Mouse (Mus musculus): ENCODE data around the gene Tmem28. TPM values are rescaled to one million over a fixed set of nuclear protein-coding genes. Genes with fewer than 3 reads are reported as not detected.

Tmem28 gene
- polyA plus RNA-seq, 1 experiment from 2014 or later, result 0.36 TPM

DNA sequence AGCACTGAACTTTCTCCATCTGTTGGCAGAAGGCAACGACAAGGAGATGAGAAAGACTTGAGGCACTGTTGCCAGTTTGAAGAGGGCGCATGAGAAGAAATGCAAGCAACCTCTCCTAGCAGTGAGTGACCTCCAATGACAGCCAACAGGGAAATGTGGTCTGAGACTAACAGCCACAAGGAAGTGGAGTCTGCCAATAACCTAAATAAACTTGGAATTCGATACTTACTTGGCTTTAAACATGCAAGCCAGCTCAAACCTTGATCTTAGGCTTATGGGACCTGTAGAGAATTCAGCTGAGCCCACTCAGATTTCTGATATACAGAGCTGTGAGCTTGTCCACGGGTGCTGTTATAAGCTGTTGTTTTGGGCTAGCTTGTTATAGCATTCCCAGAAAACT lies 51.4 kb downstream of the Tmem28 start:
- Histone ChIP-seq H3K4me2 (replicated peaks; ENCODE audit: low read depth, low read length) (no peak overlapping the region), H3K27ac (ENCODE audit: low read length) (no peak overlapping the region), H3K36me3 (ENCODE audit: control insufficient read depth, insufficient read depth, low read length) (no peaks in the 10 kb centered on the region), H3K4me1 (ENCODE audit: control insufficient read depth, insufficient read depth, low read length) (no peaks in the 10 kb centered on the region), H3K9me3 (ENCODE audit: control insufficient read depth, low read depth, low read length) (no peaks in the 10 kb centered on the region), H3K4me3 (ENCODE audit: low read depth, low read length) (no peak overlapping the region), H3K9ac (replicated peaks; ENCODE audit: low read depth, low read length) (no peak overlapping the region), H3K27me3 (ENCODE audit: control insufficient read depth, insufficient read depth, low read length) (no peaks in the 10 kb centered on the region)
- 61% methylated on average over 4 of the region's 4 CpGs for WGBS
- no peak for ATAC-seq (ENCODE audit: insufficient number of reproducible peaks, insufficient read depth, low FRiP score, low read depth)

DNA sequence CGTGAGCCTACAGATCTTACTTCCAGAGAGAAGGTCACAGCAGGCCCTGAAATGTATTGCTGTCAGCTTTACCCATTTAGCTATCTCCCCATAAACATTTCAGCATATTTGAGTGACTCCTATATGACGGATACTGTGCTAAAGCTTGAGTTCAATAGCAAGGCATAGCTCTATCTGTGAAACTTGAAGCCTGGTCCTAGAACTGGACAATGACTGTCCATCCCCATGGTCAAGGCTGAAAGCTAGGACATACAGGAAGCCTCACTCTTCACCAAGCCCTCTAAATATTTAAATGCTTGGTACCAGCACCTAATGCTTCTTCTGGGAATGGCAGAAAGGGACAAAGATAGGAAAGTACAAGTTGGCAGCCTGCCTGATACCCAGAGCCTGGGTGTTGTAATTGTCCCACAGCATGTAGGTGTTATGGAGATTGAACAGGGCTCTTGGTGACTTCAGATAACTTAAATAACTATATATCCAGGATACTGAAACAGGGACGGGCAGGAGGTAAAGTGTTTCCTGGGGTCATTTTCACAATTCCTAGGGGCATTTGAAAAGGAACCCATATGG lies 51.9 kb downstream of the Tmem28 start:
- Histone ChIP-seq H3K4me2 (replicated peaks; ENCODE audit: low read depth, low read length) (no peak overlapping the region), H3K27ac (ENCODE audit: low read length) (no peak overlapping the region), H3K27me3 (ENCODE audit: control insufficient read depth, insufficient read depth, low read length) (no peaks in the 10 kb centered on the region), H3K9ac (replicated peaks; ENCODE audit: low read depth, low read length) (no peak overlapping the region), H3K36me3 (ENCODE audit: control insufficient read depth, insufficient read depth, low read length) (no peaks in the 10 kb centered on the region), H3K9me3 (ENCODE audit: control insufficient read depth, low read depth, low read length) (no peaks in the 10 kb centered on the region), H3K4me1 (ENCODE audit: control insufficient read depth, insufficient read depth, low read length) (no peaks in the 10 kb centered on the region), H3K4me3 (ENCODE audit: low read depth, low read length) (no peak overlapping the region)
- ATAC-seq (ENCODE audit: insufficient number of reproducible peaks, insufficient read depth, low FRiP score, low read depth), result no peak
- 58% methylated on average over 3 of the region's 3 CpGs for WGBS

- Histone ChIP-seq H3K4me1 (ENCODE audit: control insufficient read depth, insufficient read depth, low read length) (no peaks in the 10 kb centered on the region), H3K4me3 (ENCODE audit: low read depth, low read length) (no peak overlapping the region), H3K4me2 (replicated peaks; ENCODE audit: low read depth, low read length) (no peak overlapping the region), H3K9ac (replicated peaks; ENCODE audit: low read depth, low read length) (no peak overlapping the region), H3K27me3 (ENCODE audit: control insufficient read depth, insufficient read depth, low read length) (no peaks in the 10 kb centered on the region), H3K27ac (ENCODE audit: low read length) (no peak overlapping the region), H3K36me3 (ENCODE audit: control insufficient read depth, insufficient read depth, low read length) (no peaks in the 10 kb centered on the region), H3K9me3 (ENCODE audit: control insufficient read depth, low read depth, low read length) (no peaks in the 10 kb centered on the region)
- ATAC-seq (ENCODE audit: insufficient number of reproducible peaks, insufficient read depth, low FRiP score, low read depth), result no peak
- 80% methylated on average over 2 of the region's 2 CpGs for WGBS
Observed at GRCm38 (mm10) chrX:99873259-99873919, 52.6 kb downstream of the Tmem28 start.

DNA sequence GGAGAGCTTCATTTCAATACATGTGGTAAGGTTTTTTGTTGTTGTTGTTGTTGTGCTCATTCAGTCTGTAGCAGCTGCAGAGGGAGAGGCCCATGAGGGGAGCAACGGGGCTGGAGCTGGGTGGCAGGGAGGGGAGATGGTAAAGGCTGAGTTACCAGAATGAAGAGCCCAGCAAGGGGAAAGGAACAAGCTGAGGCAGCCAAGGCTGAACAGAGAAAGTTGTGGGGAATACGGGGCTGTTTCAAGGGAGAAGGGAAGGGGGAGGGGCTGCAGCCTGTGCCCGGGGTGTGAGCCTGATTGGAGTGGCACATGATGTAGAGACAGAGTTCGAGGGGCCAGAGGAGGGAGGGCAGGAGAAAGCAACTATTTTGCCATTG lies 53.1 kb downstream of the Tmem28 start:
- no peak overlapping the region for H3K27ac ChIP-seq (ENCODE audit: low read length)
- H3K4me1 ChIP-seq (ENCODE audit: control insufficient read depth, insufficient read depth, low read length), result no peaks in the 10 kb centered on the region
- WGBS, result 31% methylated on average over 4 of the region's 4 CpGs
- no peaks in the 10 kb centered on the region for H3K9me3 ChIP-seq (ENCODE audit: control insufficient read depth, low read depth, low read length)
- no peaks in the 10 kb centered on the region for H3K36me3 ChIP-seq (ENCODE audit: control insufficient read depth, insufficient read depth, low read length)
- H3K27me3 ChIP-seq (ENCODE audit: control insufficient read depth, insufficient read depth, low read length), result no peaks in the 10 kb centered on the region
- no peak for ATAC-seq (ENCODE audit: insufficient number of reproducible peaks, insufficient read depth, low FRiP score, low read depth)
- H3K9ac ChIP-seq (replicated peaks; ENCODE audit: low read depth, low read length), result no peak overlapping the region
- no peak overlapping the region for H3K4me3 ChIP-seq (ENCODE audit: low read depth, low read length)
- H3K4me2 ChIP-seq (replicated peaks; ENCODE audit: low read depth, low read length), result no peak overlapping the region

- ATAC-seq (ENCODE audit: insufficient number of reproducible peaks, insufficient read depth, low FRiP score, low read depth), result no peak
- 81% methylated on average over 4 of the region's 4 CpGs for WGBS
- Histone ChIP-seq H3K9ac (replicated peaks; ENCODE audit: low read depth, low read length) (no peak overlapping the region), H3K4me2 (replicated peaks; ENCODE audit: low read depth, low read length) (no peak overlapping the region), H3K27ac (ENCODE audit: low read length) (no peak overlapping the region), H3K4me1 (ENCODE audit: control insufficient read depth, insufficient read depth, low read length) (no peaks in the 10 kb centered on the region), H3K27me3 (ENCODE audit: control insufficient read depth, insufficient read depth, low read length) (no peaks in the 10 kb centered on the region), H3K9me3 (ENCODE audit: control insufficient read depth, low read depth, low read length) (no peaks in the 10 kb centered on the region), H3K4me3 (ENCODE audit: low read depth, low read length) (no peak overlapping the region), H3K36me3 (ENCODE audit: control insufficient read depth, insufficient read depth, low read length) (no peaks in the 10 kb centered on the region)
Observed at GRCm38 (mm10) chrX:99876781-99877180, 56.0 kb downstream of the Tmem28 start.

- Histone ChIP-seq H3K4me2 (replicated peaks; ENCODE audit: low read depth, low read length) (no peak overlapping the region), H3K27ac (ENCODE audit: low read length) (no peak overlapping the region), H3K4me1 (ENCODE audit: control insufficient read depth, insufficient read depth, low read length) (no peaks in the 10 kb centered on the region), H3K9ac (replicated peaks; ENCODE audit: low read depth, low read length) (no peak overlapping the region), H3K9me3 (ENCODE audit: control insufficient read depth, low read depth, low read length) (no peaks in the 10 kb centered on the region), H3K4me3 (ENCODE audit: low read depth, low read length) (no peak overlapping the region), H3K27me3 (ENCODE audit: control insufficient read depth, insufficient read depth, low read length) (no peaks in the 10 kb centered on the region), H3K36me3 (ENCODE audit: control insufficient read depth, insufficient read depth, low read length) (no peaks in the 10 kb centered on the region)
- no peak for ATAC-seq (ENCODE audit: insufficient number of reproducible peaks, insufficient read depth, low FRiP score, low read depth)
- 61% methylated on average over 2 of the region's 2 CpGs for WGBS
Observed at GRCm38 (mm10) chrX:99883396-99883795, 62.6 kb downstream of the Tmem28 start.

Other genes with a start within 250 kb of the Tmem28 start
- 3.6 and 3.8 TPM in 2 replicates for gene Eda, start 154.6 kb downstream of the Tmem28 start, polyA plus RNA-seq (2014; fragmentation: Nextera tagmentation; extraction: Ambion mirVana)

Measured in stomach, embryonic 14.5 days (tissue).